Mouse (Mus musculus) liver, postnatal 0 days (tissue): ENCODE data around the gene Tekt5.

Source experiments
- CTCF ChIP-seq: sonication (generic); IDR thresholded peaks from 2 replicates; pipeline ENCODE4 v1.5.1; 2016; ENCODE audit warnings: antibody characterized with exemption, low read depth
- EP300 ChIP-seq: IDR thresholded peaks from 2 replicates; pipeline ENCODE4 v1.6.1; 2016; ENCODE audit warnings: antibody characterized with exemption, low read depth, mild to moderate bottlenecking

- TF ChIP-seq EP300 (no peak), CTCF (no peak)
Observed at GRCm38 (mm10) chr16:10384544-10384943, 10.7 kb downstream of the Tekt5 start.
